Mouse (Mus musculus): ENCODE data around the gene Tnip2.

Tnip2 gene

GRCm38 (mm10) chr5:34461841-34462240, 52.0 kb downstream of the Tnip2 start:
- no peak for DNase-seq (ENCODE audit: low read depth, low spot score)

GRCm38 (mm10) chr5:34461294-34461693, 52.5 kb downstream of the Tnip2 start:
- no peak for DNase-seq (ENCODE audit: low read depth, low spot score)

- DNase-seq (ENCODE audit: low read depth, low spot score) = no peak
These were observed 54.8 kb downstream of the Tnip2 start for GRCm38 (mm10) chr5:34458994-34459393.

GRCm38 (mm10) chr5:34446207-34446606, 67.6 kb downstream of the Tnip2 start:
- no peak for DNase-seq (ENCODE audit: low read depth, low spot score)

Data from CD4-positive, CD25-positive, alpha-beta regulatory T cell, adult 2 months (primary cell).